Mouse (Mus musculus) lung, postnatal 0 days (tissue): ENCODE data around the gene Cdk1. TPM values are rescaled to one million over a fixed set of nuclear protein-coding genes. Genes with fewer than 3 reads are reported as not detected.

Source experiments
- ATAC-seq: fragments of 200-750 bp; cut with Nextera tagmentation; 2 replicates; pipeline ENCODE4 v1.8.0; 2017; ENCODE audit warnings: moderate library complexity
- DNase-seq: peaks from one replicate; pipeline ENCODE4 v3.0.0-alpha.2; 2016; ENCODE audit warnings: low spot score
- H3K27ac ChIP-seq: fragments of 300-500 bp; sonication (generic); 2 replicates; pipeline ENCODE4 v1.5.1; 2014; ENCODE audit warnings: antibody characterized with exemption, mild to moderate bottlenecking, low read length, mixed read lengths
- H3K27me3 ChIP-seq: fragments of 300-500 bp; sonication (generic); replicated peaks from 2 replicates; pipeline ENCODE4 v1.6.1; 2014; ENCODE audit warnings: low read length, mixed read lengths; ENCODE audit not compliant: insufficient read depth
- H3K36me3 ChIP-seq: fragments of 300-500 bp; sonication (generic); 2 replicates; pipeline ENCODE4 v1.6.1; 2014; ENCODE audit warnings: low read length, mixed read lengths; ENCODE audit not compliant: insufficient read depth
- H3K4me1 ChIP-seq: fragments of 300-500 bp; sonication (generic); 2 replicates; pipeline ENCODE4 v1.6.1; 2014; ENCODE audit warnings: antibody characterized with exemption, low read depth, low read length, mixed read lengths; ENCODE audit not compliant: insufficient read depth
- H3K4me2 ChIP-seq: fragments of 300-500 bp; sonication (generic); replicated peaks from 2 replicates; pipeline ENCODE4 v1.6.1; 2014; ENCODE audit warnings: low read depth, mild to moderate bottlenecking, low read length, moderate library complexity, mixed read lengths
- H3K4me3 ChIP-seq: fragments of 300-500 bp; sonication (generic); 2 replicates; pipeline ENCODE4 v1.5.1; 2014; ENCODE audit warnings: low read depth, low read length
- H3K9ac ChIP-seq: fragments of 300-500 bp; sonication (generic); replicated peaks from 2 replicates; pipeline ENCODE4 v1.6.1; 2014; ENCODE audit warnings: low read depth, mild to moderate bottlenecking
- H3K9me3 ChIP-seq: fragments of 300-500 bp; sonication (generic); 2 replicates; pipeline ENCODE4 v1.6.1; 2016; ENCODE audit warnings: low read length, mixed read lengths
- CTCF ChIP-seq: IDR thresholded peaks from 2 replicates; pipeline ENCODE4 v1.5.1; 2016; ENCODE audit warnings: antibody characterized with exemption, mild to moderate bottlenecking
- EP300 ChIP-seq: IDR thresholded peaks from 2 replicates; pipeline ENCODE4 v1.6.1; 2016; ENCODE audit warnings: antibody characterized with exemption, mild to moderate bottlenecking, control low read depth
- WGBS: fragments of 180-500 bp; shearing (Covaris S2); extraction: QIAGEN DNeasy Blood & Tissue Kit; methylation state at CpG from one replicate; pipeline ENCODE4 v1.1.7; 2014; 5-methylcytosine and 5-hydroxymethylcytosine counted together
- polyA plus RNA-seq: library from polyadenylated mRNA; unstranded; fragments of >200 nt; fragmentation: Nextera tagmentation; extraction: Ambion mirVana; gene quantifications from 2 replicates; pipeline ENCODE4 v1.2.1, GENCODE M21; 2015

Cdk1 gene
- polyA plus RNA-seq, 1 experiment from 2014 or later = 46.5 TPM

DNA sequence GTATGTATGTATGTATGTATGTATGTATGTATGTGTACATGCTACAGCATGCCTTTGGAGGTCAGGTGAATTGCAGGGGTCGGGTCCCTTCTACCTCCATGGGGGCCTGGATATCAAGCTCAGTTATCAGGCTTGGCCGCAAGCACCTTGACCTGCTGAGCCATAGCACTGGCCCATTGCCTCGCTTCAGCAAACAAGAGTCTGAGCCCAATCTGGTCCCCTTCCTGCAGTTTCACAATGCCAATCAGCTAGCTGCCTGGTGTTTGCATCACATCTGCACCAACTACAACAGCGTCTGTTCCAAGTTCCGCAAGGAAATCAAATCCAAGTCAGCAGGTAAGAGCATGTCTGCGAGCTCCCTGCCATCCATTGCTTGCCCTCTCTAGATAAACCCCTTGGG, 64.0 kb downstream of the Cdk1 start:
- Histone ChIP-seq H3K4me1 (no peaks in the 10 kb centered on the region), H3K9me3 (no peaks in the 10 kb centered on the region), H3K9ac (no peak overlapping the region), H3K36me3 (no peaks in the 10 kb centered on the region; the same call in 1 of the 2 replicates), H3K4me3 (no peak overlapping the region), H3K27ac (no peak overlapping the region), H3K27me3 (no peaks in the 10 kb centered on the region), H3K4me2 (no peak overlapping the region)
- WGBS = 90% methylated on average over 6 of the region's 6 CpGs
- DNase-seq (no peak), ATAC-seq (no peak)
- no peak for TF ChIP-seq EP300
- no peak for TF ChIP-seq CTCF

DNA sequence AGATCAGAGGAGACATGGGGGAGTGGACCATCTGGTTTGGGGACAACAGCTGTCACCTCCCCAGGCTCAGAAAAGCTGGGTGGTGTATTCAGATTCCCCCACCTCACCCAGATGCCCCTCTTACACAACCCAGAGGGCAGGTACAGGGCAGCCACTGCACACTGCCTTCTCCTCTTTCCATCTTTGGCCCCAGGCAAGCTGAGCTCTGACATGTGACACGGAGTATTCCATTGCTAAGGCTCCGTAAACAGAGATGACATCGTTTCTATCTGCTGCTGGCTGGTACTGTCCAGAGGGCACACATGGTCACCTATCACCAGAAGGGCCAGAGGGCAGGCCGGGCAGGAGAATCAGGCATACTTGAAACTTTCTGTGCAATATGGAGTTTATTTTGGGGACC, 64.7 kb downstream of the Cdk1 start:
- no peak overlapping the region for H3K4me3 ChIP-seq
- H3K9ac ChIP-seq = no peak overlapping the region
- no peaks in the 10 kb centered on the region for H3K27me3 ChIP-seq
- ATAC-seq = no peak
- H3K27ac ChIP-seq = no peak overlapping the region
- 81% methylated on average over 4 of the region's 4 CpGs for WGBS
- H3K9me3 ChIP-seq = no peaks in the 10 kb centered on the region
- DNase-seq = no peak
- TF ChIP-seq CTCF = no peak
- H3K4me2 ChIP-seq = no peak overlapping the region
- no peaks in the 10 kb centered on the region for H3K4me1 ChIP-seq
- H3K36me3 ChIP-seq = no peaks in the 10 kb centered on the region; the same call in 1 of the 2 replicates

DNA sequence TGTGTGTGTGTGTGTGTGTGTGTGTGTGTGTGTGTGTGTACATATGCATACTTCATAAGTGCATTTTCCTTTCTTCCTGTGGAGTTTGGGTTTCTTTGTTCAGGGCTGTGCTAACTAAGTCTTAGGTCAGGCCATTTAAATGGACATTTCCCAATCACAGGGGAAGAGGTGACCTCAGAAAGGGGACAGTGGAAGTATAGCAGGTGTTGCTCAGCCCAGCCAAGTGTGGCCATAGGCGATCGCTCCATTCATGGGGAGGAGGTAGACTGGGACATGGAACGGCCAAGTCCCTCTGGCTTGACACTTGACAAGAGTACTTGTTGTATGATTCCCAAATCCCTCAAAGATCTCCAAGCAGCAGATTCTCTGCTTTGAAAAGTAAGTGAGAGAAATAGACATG, 65.8 kb downstream of the Cdk1 start:
- whole genome bisulfite sequencing = 94% methylated on average over 3 of the region's 3 CpGs
- Histone ChIP-seq H3K9me3 (no peaks in the 10 kb centered on the region), H3K27me3 (no peaks in the 10 kb centered on the region), H3K27ac (no peak overlapping the region), H3K4me2 (no peak overlapping the region), H3K36me3 (no peaks in the 10 kb centered on the region; the same call in 1 of the 2 replicates), H3K4me3 (no peak overlapping the region), H3K4me1 (no peaks in the 10 kb centered on the region), H3K9ac (no peak overlapping the region)
- TF ChIP-seq EP300 = no peak
- no peak for TF ChIP-seq CTCF
- DNase-seq (no peak), ATAC-seq (no peak)

Other genes with a start within 250 kb of the Cdk1 start
- gene Rhobtb1, start 201.5 kb downstream of the Cdk1 start, polyA plus RNA-seq = 12.7 and 15.2 TPM in 2 replicates
- 0.90 and 1.00 TPM in 2 replicates for gene A930033H14Rik, start 139.8 kb downstream of the Cdk1 start, polyA plus RNA-seq
- 24.5 and 31.5 TPM in 2 replicates for gene Ank3, start 45.8 kb upstream of the Cdk1 start, polyA plus RNA-seq